Mouse (Mus musculus) myocyte (in vitro differentiated cells): Measurements from ENCODE around the gene B2m. TPM values are rescaled to one million over a fixed set of nuclear protein-coding genes. Genes with fewer than 3 reads are reported as not detected.
A peak's percentile ranks its signal among the peaks of the same experiment; 100 is the strongest.

Source experiments
- H3K27me3 ChIP-seq: one replicate; pipeline ENCODE4 v1.6.1; 2011; ENCODE audit not compliant: control insufficient read depth, insufficient read depth, insufficient read length
- H3K36me3 ChIP-seq: one replicate; pipeline ENCODE4 v1.6.1; 2011; ENCODE audit not compliant: control insufficient read depth, insufficient read depth
- H3K4me2 ChIP-seq: one replicate; pipeline ENCODE4 v1.6.1; 2011; ENCODE audit warnings: low read depth, control low read depth
- H3K4me3 ChIP-seq: one replicate; pipeline ENCODE4 v1.5.1; 2011; ENCODE audit warnings: mild to moderate bottlenecking, control low read depth, moderate library complexity
- H3K79me2 ChIP-seq: one replicate; pipeline ENCODE4 v1.6.1; 2011; ENCODE audit not compliant: control insufficient read depth, insufficient read depth
- H3ac ChIP-seq: one replicate; pipeline ENCODE4 v1.6.1; 2011; ENCODE audit not compliant: control insufficient read depth, insufficient read length
- CEBPB ChIP-seq: IDR thresholded peaks from 2 replicates; pipeline ENCODE4 v1.6.1; 2011; ENCODE audit warnings: mild to moderate bottlenecking, moderate library complexity; ENCODE audit not compliant: poor library complexity, insufficient read depth, severe bottlenecking
- E2F4 ChIP-seq: IDR thresholded peaks from one replicate; pipeline ENCODE4 v1.6.1; 2011; ENCODE audit warnings: mild to moderate bottlenecking, control low read depth, moderate library complexity; ENCODE audit not compliant: insufficient read depth
- MAX ChIP-seq: IDR thresholded peaks from one replicate; pipeline ENCODE4 v1.6.1; 2011; ENCODE audit warnings: low read depth, mild to moderate bottlenecking, control low read depth
- MYOD1 ChIP-seq, 3 experiments: IDR thresholded peaks; one replicate each; pipeline ENCODE4 v1.6.1; 2011; ENCODE audit warnings: control low read depth in 2 of 3, low read depth in 2 of 3, mild to moderate bottlenecking in 2 of 3, moderate library complexity in 1 of 3; ENCODE audit not compliant: insufficient read length in 2 of 3, control insufficient read depth in 1 of 3
- MYOG ChIP-seq, 3 experiments: IDR thresholded peaks; one replicate each; pipeline ENCODE4 v1.6.1; 2011; ENCODE audit warnings: control low read depth in 2 of 3, low read depth in 2 of 3, mild to moderate bottlenecking in 2 of 3; ENCODE audit not compliant: insufficient read length in 2 of 3, control insufficient read depth in 1 of 3, insufficient read depth in 1 of 3
- POLR2A ChIP-seq: IDR thresholded peaks from one replicate; pipeline ENCODE4 v1.6.1; 2011; ENCODE audit warnings: low read depth, mild to moderate bottlenecking, control low read depth, moderate library complexity; ENCODE audit not compliant: insufficient read length
- POLR2AphosphoS2 ChIP-seq: IDR thresholded peaks from one replicate; pipeline ENCODE4 v1.6.1; 2011; ENCODE audit warnings: low read depth, control low read depth; ENCODE audit not compliant: insufficient read length
- REST ChIP-seq: IDR thresholded peaks from one replicate; pipeline ENCODE4 v1.6.1; 2011; ENCODE audit warnings: mild to moderate bottlenecking, control low read depth, moderate library complexity; ENCODE audit not compliant: insufficient read depth, insufficient read length
- SRF ChIP-seq: IDR thresholded peaks from one replicate; pipeline ENCODE4 v1.6.1; 2011; ENCODE audit warnings: low read depth; ENCODE audit not compliant: control insufficient read depth, insufficient read length
- TCF12 ChIP-seq: IDR thresholded peaks from one replicate; pipeline ENCODE4 v1.6.1; 2011; ENCODE audit warnings: mild to moderate bottlenecking, control low read depth; ENCODE audit not compliant: poor library complexity, insufficient read depth, severe bottlenecking
- TCF3 ChIP-seq: IDR thresholded peaks from one replicate; pipeline ENCODE4 v1.6.1; 2011; ENCODE audit warnings: low read depth, control low read depth; ENCODE audit not compliant: insufficient read length
- USF1 ChIP-seq: IDR thresholded peaks from one replicate; pipeline ENCODE4 v1.6.1; 2011; ENCODE audit warnings: low read depth, mild to moderate bottlenecking, control low read depth, moderate library complexity
- polyA plus RNA-seq: library from polyadenylated mRNA; unstranded; fragments of >200 nt; fragmentation: generic; extraction: Trizol; gene quantifications from one replicate; pipeline ENCODE4 v1.2.1, GENCODE M21; 2012; ENCODE audit warnings: missing spikeins

B2m gene
- polyA plus RNA-seq, 1 experiment: 321 TPM

DNA sequence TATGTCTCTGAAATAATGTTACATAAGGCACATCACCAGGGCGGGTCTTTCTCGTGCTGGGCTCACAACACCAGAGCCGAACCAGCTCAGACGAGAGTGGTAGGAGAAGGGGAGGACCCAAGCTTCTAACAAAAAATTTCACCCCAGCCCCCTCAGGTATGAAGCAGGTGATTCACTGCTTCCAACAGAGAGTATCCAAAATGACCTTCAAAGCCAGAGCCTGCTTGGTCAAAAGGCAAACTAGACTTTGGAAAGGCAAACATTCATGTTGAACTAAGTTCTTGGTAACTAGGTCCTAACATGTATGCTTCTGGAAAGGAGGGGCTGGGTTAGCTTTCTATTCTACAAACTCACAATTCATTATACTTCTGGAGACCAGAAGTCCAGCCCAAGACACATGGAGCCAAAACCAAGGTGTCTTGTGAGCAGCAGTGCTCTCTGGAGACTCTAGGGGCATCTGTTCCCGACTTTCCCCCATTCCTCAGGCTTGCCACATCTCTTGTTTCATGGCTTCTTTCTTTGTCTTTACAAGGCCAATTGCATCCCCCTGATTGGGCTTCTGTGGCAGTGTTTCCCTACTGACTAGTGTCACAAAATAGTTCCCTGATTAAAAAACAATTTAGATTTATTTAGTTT, 6.0 kb upstream of the B2m start:
- Histone ChIP-seq H3ac (no peak overlapping the region), H3K27me3 (no peaks in the 10 kb centered on the region), H3K79me2 (no peaks in the 10 kb centered on the region), H3K4me2 (no peak overlapping the region), H3K4me3 (no peak overlapping the region), H3K36me3 (no peaks in the 10 kb centered on the region)
- TF ChIP-seq MYOD1 (IDR thresholded peaks at IDR 0.05; ENCODE audit: control insufficient read depth in 1 of 3, insufficient read length in 2 of 3, low read depth in 2 of 3) (no peak), TCF12 (no peak), E2F4 (no peak), POLR2A (no peak), TCF3 (no peak), CEBPB (no peak), POLR2AphosphoS2 (no peak), SRF (no peak), MYOG (IDR thresholded peaks at IDR 0.05; ENCODE audit: control insufficient read depth in 1 of 3, insufficient read depth in 1 of 3, insufficient read length in 2 of 3, low read depth in 2 of 3) (no peak), MAX (no peak), USF1 (no peak), REST (no peak)

DNA sequence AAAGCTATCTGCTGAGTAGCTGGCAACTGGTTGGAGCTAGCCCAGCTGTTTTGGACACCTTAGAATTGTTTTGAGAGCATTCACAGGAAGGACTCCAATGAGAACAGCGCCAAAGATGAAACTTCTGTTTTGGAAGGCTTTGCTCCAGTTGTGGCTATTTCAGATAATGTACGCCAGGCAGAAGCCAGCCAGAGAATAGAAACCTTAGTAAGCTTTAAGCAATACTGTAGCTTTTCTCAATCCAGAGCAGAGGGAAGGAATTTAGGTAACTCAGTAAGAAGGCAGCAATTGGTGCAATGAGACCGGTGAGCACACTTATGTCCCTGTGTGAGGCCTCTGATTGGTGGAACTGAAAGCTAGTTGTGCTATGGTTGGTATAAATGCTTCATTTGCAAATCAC, 4.4 kb upstream of the B2m start:
- Histone ChIP-seq H3ac (no peak overlapping the region), H3K36me3 (no peaks in the 10 kb centered on the region), H3K4me2 (no peak overlapping the region), H3K79me2 (peaks cover 5% of the 10 kb centered on the region), H3K4me3 (no peak overlapping the region), H3K27me3 (no peaks in the 10 kb centered on the region)
- TF ChIP-seq E2F4: no peak
- TF ChIP-seq REST: no peak
- TF ChIP-seq MAX: no peak
- no peak for TF ChIP-seq POLR2AphosphoS2

DNA sequence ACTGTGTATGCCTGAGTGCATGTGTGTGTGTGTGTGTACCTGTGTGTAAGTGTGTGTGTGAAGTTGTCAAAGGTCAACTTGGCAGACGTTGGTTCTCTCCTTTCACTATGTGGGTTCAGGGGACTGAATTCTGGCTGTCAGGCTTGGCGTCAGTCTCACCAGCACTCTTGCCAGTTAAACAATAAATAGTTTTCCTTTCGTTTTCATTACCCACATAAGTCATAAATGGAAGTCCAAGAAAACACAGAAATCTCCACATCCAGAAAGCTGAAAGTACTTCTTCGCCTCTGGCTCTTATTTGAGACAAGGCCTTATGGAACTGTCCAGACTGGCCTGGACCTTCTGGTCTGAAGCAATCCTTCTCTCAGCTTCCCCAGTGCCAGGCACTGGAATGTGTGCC, 1.7 kb upstream of the B2m start:
- Histone ChIP-seq H3K27me3 (no peaks in the 10 kb centered on the region), H3K4me3 (no peak overlapping the region), H3K36me3 (no peaks in the 10 kb centered on the region), H3ac (no peak overlapping the region), H3K79me2 (peaks cover 31% of the 10 kb centered on the region), H3K4me2 (peak overlapping the region; percentile 34)
- no peak for TF ChIP-seq POLR2AphosphoS2
- TF ChIP-seq USF1: no peak
- no peak for TF ChIP-seq MAX
- no peak for TF ChIP-seq REST
- no peak for TF ChIP-seq SRF
- no peak for TF ChIP-seq POLR2A
- TF ChIP-seq TCF3: no peak
- no peak for TF ChIP-seq MYOD1 (IDR thresholded peaks at IDR 0.05; ENCODE audit: control insufficient read depth in 1 of 3, insufficient read length in 2 of 3, low read depth in 2 of 3)
- TF ChIP-seq CEBPB: no peak
- TF ChIP-seq E2F4: no peak
- no peak for TF ChIP-seq TCF12
- no peak for TF ChIP-seq MYOG (IDR thresholded peaks at IDR 0.05; ENCODE audit: control insufficient read depth in 1 of 3, insufficient read depth in 1 of 3, insufficient read length in 2 of 3, low read depth in 2 of 3)

DNA sequence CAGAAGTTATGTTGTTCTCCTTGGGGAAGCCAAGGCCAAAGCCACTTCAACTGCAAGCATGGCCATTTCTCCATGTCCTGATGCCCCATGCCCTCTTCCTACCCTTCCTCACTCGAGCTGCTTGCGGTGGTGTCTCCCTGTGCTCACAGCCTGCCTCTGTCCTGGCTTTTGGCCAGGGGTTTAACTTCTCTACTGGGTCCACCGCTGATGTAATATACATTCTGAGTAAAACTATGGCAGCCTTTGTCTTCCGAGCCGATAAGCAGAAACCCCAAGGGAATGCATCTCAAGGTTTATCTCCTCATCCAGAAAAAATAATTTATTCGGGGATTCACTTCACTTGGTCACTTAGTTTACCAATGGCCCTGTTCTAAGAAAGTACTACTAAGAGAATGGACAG, 799 bp upstream of the B2m start:
- peaks cover 39% of the 10 kb centered on the region for H3K79me2 ChIP-seq
- peak overlapping the region; percentile 80 for H3K4me2 ChIP-seq
- peak overlapping the region; percentile 91 for H3K4me3 ChIP-seq
- no peak overlapping the region for H3ac ChIP-seq
- TF ChIP-seq POLR2AphosphoS2: no peak
- TF ChIP-seq REST: no peak
- TF ChIP-seq MYOG (IDR thresholded peaks at IDR 0.05; ENCODE audit: control insufficient read depth in 1 of 3, insufficient read depth in 1 of 3, insufficient read length in 2 of 3, low read depth in 2 of 3): no peak
- TF ChIP-seq POLR2A: no peak
- TF ChIP-seq TCF12: no peak
- TF ChIP-seq TCF3: no peak
- TF ChIP-seq USF1: no peak
- no peak for TF ChIP-seq SRF
- no peak for TF ChIP-seq MAX
- no peak for TF ChIP-seq MYOD1 (IDR thresholded peaks at IDR 0.05; ENCODE audit: control insufficient read depth in 1 of 3, insufficient read length in 2 of 3, low read depth in 2 of 3)
- no peak for TF ChIP-seq CEBPB
- TF ChIP-seq E2F4: no peak
- H3K36me3 ChIP-seq: peaks cover 5% of the 10 kb centered on the region
- no peaks in the 10 kb centered on the region for H3K27me3 ChIP-seq

DNA sequence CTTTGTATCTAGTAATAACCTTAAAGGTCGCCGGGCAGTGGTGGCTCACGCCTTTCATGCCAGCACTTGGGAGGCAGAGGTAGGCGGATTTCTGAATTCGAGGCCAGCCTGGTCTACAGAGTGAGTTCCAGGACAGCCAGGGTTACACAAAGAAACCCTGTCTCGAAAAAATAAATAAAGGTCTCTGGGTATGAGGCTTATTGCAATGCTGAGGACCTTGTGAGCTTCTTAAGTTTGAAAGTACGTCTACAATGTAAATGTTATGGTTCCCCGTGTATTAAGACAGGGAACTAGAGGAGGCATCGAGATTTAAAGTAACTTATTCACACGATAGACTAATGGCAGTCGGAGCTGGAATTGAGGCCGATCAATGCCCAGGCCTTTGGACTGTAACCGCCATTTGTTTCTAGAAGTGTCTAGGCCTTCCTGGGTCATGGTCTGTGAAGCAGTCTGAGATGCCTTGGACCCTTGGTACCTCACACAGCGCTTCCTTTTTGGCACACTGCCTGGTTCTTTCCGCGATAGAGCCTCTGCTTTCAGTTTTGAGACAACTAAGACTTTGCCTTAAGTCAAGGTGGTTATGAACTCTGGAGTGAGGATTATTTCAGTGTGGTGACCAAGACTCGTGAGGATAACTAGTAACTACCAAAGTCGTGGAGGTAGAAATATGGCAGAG, 894 bp downstream of the B2m start:
- peak overlapping the region; percentile 91 for H3K4me3 ChIP-seq
- H3K79me2 ChIP-seq: peaks cover 39% of the 10 kb centered on the region
- H3K27me3 ChIP-seq: no peaks in the 10 kb centered on the region
- H3K36me3 ChIP-seq: peaks cover 18% of the 10 kb centered on the region
- peak overlapping the region; percentile 93 for H3ac ChIP-seq
- TF ChIP-seq REST (no peak), MYOG (IDR thresholded peaks at IDR 0.05; ENCODE audit: control insufficient read depth in 1 of 3, insufficient read depth in 1 of 3, insufficient read length in 2 of 3, low read depth in 2 of 3) (no peak), TCF3 (no peak), POLR2AphosphoS2 (no peak), CEBPB (no peak), E2F4 (no peak), SRF (no peak), TCF12 (no peak)
- peak overlapping the region; percentile 93 for H3K4me2 ChIP-seq
